Mouse (Mus musculus): ENCODE results near the gene Dnah12.
"Not testable (repeated sequence)": the region's sequence is repeated elsewhere in the genome, so short reads cannot be mapped to it uniquely, and the experiment has no call there.

The Dnah12 gene

GRCm38 (mm10) chr14:26705246-26705645 lies 12.2 kb downstream of the Dnah12 start:
- intact Hi-C loops (cut with DNase I), result not testable (repeated sequence)

DNA sequence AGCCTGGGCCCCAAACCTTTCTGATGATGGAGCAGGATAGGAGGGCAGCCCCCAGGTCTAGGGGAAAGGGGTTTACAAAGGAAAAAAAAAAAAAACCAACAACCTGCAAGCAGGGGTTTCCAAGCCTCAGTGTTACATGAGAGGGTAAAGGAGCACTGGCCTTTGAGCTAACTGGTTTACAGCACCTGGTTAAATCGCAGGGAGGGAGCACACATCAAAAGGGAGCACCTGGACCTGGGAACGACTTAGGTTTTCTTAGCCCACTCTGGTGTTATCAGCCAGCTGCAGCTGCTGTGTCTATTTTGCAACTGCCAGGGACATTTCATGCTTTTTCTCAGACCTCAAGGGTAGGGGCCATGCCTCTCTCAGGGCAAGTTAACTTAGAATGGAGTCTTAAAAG lies 26.6 kb downstream of the Dnah12 start:
- intact Hi-C loops (cut with DNase I), result not testable (repeated sequence)

DNA sequence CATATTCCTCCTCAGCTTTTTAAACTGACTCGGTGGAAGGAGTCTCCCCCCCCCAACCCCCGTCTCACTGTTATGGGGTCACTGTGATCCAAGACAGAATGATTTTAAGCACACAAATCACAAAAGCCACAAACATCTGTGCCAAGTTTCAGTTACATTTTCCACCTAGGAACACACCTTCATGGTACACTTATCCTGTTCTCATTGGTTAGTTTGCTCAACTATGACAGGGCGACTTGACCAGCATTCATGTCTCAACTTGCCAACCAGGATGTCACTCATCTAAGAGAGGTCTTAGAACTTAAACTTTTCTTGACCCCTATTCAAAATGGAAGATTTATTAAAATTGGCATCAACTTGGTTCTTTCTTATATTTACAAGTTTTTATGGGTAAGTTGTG lies 31.8 kb downstream of the Dnah12 start:
- intact Hi-C loops (cut with DNase I), result no loop called here

DNA sequence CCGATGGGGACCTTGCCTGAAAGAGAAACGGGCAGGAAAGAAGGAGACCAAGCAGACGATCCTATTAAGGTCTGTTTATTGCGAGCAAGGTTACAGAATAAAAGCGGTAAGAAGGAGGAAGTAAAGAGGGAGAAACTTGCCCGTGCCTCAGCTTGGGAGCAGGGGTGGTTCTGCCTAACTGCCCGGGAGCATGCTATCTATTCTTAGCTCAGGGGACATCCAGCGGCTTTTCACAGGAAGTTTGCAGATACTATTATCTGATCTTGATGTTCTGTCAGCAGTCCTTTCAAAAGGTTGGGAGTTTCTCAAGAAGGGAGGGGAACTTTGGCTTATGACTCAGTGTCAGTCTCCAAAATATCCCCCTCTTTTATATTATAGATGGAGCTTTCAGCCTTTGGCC lies 65.5 kb downstream of the Dnah12 start:
- intact Hi-C loops (cut with DNase I), result no loop called here

GRCm38 (mm10) chr14:26764827-26765226 lies 71.8 kb downstream of the Dnah12 start:
- intact Hi-C loops (cut with DNase I), result no loop called here

DNA sequence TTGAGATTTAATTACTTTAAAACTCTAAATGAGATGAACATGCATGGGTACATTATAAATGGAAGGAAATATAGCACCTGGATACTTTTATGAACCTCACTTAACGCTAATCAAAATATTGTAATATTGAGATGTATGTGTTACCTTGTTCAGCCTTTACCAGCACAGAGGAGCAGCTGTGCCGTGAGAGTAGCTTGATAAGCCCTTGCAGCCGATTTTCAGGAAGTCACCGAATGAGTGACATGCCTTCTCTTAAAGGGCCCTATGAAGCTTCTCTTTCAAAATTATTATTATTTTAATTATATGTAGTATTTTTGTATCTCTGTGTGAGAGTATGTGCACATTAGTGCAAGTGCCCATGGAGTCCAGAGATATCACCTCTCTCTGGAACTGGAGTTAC lies 75.1 kb downstream of the Dnah12 start:
- intact Hi-C loops (cut with DNase I), result no loop called here

GRCm38 (mm10) chr14:26773536-26773935 lies 80.5 kb downstream of the Dnah12 start:
- intact Hi-C loops (cut with DNase I), result no loop called here

DNA sequence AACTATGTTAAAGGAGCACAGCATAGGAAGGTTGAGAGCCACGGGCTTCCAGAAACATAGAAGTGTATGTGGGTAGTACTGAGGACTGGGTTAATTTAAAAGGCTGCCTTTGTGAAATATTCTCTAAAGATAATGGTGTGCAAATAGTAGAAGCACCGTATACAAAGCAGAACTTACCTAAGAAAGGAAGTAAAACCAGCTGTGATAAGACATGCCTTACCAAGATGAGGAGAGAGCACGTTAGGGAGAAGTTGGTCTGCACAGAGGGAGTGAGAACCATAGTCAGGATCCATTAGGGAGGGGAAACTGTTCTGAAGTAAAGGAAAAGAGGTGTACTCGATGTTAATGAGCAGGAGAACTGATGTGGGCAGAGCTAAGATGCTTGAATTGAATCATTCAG lies 90.7 kb downstream of the Dnah12 start:
- intact Hi-C loops (cut with DNase I), result loop anchor here (10.0 kb wide), 2 partner anchors 241 to 311 kb away; no protein-coding TSS in a partner anchor

DNA sequence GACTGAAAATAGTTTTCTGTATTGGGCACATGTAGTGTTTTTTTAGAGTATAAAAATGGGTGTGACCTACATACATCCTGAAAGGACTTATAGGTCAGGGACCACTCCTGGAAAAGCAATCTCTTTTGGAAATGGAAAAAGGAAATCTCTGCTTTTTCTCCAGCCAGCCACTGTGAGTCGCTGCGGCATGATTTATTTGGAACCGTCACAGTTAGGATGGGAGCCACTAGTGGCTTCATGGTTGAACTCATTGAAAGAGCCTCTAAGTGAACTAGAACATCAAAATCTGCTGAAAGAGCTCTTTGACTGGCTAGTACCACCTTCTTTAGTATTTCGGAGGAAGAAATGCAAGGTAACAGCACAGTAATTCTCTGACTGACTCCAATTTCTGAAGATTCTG lies 92.6 kb downstream of the Dnah12 start:
- intact Hi-C loops (cut with DNase I), result loop anchor here (10.0 kb wide), 2 partner anchors 239 to 309 kb away; no protein-coding TSS in a partner anchor

GRCm38 (mm10) chr14:26794431-26794830 lies 101.4 kb downstream of the Dnah12 start:
- intact Hi-C loops (cut with DNase I), result no loop called here

DNA sequence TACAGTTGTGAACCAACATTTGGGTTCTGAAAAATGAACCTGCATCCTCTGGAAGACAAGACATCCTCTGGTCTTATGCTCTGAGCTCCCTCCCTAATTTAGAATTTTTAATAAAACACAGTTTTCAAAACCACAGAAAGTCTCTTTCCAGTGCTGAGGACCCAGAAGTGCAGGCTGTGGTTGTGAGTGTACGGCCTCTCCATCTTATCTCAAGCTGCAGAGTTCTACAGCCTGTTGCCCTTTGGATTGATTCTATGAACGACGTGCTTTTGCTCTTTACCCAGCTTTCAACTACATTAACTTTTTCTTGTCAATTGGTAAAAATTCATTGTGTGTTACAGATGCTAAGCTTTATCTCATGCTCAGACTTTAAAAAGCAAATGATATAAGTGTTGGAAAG lies 105.3 kb downstream of the Dnah12 start:
- intact Hi-C loops (cut with DNase I), result no loop called here

GRCm38 (mm10) chr14:26799286-26799685 lies 106.2 kb downstream of the Dnah12 start:
- intact Hi-C loops (cut with DNase I), result no loop called here

DNA sequence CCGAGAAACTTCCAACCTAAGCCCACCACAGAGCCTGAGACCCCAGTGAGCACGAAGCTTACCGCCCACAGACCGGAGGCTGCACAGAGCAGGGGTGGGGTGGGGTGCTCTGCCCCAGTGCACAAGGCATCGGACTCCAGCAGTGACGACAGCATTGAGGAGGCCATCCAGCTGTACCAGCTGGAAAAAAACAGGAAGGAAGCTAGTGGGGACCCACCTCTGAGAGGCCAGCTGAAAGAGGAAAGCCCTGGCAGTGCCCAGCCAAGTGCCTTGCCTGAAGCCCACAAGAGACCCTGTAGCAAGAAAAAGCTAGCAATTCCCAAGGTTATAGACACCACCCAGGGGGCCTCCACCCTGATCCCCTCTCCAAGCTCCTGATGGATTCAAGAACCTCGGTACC lies 112.4 kb downstream of the Dnah12 start:
- intact Hi-C loops (cut with DNase I), result no loop called here

DNA sequence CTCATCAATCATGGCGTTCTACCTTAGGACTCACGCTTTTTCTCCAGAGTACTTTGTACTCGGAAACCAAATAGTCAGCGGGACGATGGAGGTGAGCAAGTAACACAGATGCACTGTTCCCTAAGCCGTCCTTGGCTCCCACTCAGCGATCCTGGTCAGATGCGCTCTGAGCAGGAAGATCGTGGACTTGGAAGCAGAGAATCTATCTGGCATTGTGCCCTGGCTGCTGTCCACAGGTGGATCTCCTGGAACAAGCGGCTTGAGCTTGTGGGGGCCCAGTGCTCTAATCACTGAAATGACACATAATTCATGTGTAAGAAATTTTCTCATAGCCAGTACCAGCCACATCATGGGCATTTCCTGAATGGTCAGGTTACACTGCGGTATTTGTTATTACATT lies 119.7 kb downstream of the Dnah12 start:
- intact Hi-C loops (cut with DNase I), result no loop called here

- intact Hi-C loops (cut with DNase I), result no loop called here
Measured at GRCm38 (mm10) chr14:26813871-26814270, 120.8 kb downstream of the Dnah12 start.

GRCm38 (mm10) chr14:26814908-26815307 lies 121.8 kb downstream of the Dnah12 start:
- intact Hi-C loops (cut with DNase I), result no loop called here

GRCm38 (mm10) chr14:26816785-26817184 lies 123.7 kb downstream of the Dnah12 start:
- intact Hi-C loops (cut with DNase I), result no loop called here

DNA sequence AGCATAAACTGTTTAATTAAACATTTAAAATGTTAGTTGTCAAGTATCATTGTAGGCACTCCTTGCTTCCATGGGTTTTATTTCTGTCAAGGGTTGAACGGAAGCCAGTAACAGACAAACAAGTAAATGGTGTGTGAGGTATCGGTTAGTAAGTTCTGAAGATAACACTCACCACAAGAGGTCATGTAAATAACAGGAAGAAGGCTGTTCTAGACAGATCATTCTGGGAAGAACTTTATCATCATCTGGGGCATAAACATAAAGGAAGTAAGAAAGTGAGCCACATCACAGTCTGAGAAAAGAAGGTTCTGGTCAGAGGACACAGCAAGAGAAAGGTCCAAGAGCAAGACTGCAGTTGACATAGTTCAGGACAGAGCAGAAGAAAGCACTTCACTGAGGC lies 132.9 kb downstream of the Dnah12 start:
- intact Hi-C loops (cut with DNase I), result no loop called here

- intact Hi-C loops (cut with DNase I), result no loop called here
Measured at GRCm38 (mm10) chr14:26853053-26853452, 160.0 kb downstream of the Dnah12 start.

DNA sequence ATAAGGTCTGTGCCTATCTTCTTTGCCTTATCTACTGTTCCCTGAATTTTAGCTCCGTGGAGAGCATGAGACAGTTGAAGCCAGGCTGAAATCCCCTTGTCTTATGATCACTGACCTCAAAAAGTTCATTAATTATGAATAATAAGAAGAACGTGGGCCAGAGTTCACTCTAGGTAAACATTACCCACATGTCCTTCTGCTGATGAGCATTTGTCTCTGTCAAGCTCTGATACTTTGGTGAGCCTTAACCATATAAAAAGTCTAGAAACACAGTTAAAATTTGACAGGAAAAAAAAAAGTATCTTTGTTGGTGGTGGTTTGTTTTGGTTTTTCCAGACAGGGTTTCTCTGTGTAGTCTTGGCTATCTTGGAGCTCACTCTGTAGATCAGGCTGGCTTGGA lies 161.0 kb downstream of the Dnah12 start:
- intact Hi-C loops (cut with DNase I), result no loop called here

DNA sequence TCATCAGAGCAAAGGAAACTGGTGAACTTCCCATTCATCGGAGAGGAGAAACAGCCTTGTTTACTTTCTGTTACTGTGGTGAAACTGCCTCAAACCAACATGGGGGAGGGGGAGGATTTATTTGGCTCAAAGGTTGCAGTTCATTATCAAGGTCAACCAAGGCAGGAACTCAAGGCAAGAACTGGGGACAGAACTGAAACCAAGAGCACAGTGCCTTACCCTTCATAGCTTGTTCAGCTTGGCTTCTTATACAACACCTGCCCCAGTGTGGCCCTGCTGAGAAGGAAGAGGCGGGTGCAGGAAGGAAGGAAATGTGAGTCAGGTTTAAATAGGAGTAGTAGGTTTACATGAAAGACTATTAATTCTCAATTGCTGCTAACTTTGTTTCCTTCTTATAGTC lies 165.3 kb downstream of the Dnah12 start:
- intact Hi-C loops (cut with DNase I), result no loop called here

GRCm38 (mm10) chr14:26859024-26859423 lies 165.9 kb downstream of the Dnah12 start:
- intact Hi-C loops (cut with DNase I), result no loop called here

- intact Hi-C loops (cut with DNase I), result no loop called here
Measured at GRCm38 (mm10) chr14:26867356-26867755, 174.3 kb downstream of the Dnah12 start.

- intact Hi-C loops (cut with DNase I), result no loop called here
Measured at GRCm38 (mm10) chr14:26868299-26868698, 175.2 kb downstream of the Dnah12 start.

Measured in adrenal gland (tissue).